Mouse (Mus musculus) lung, postnatal 0 days (tissue): ENCODE results near the gene Crim1.

Experiments
- CTCF ChIP-seq: IDR thresholded peaks from 2 replicates; pipeline ENCODE4 v1.5.1; 2016; ENCODE audit warnings: antibody characterized with exemption, mild to moderate bottlenecking
- EP300 ChIP-seq: IDR thresholded peaks from 2 replicates; pipeline ENCODE4 v1.6.1; 2016; ENCODE audit warnings: antibody characterized with exemption, mild to moderate bottlenecking, control low read depth

GRCm38 (mm10) chr17:78163724-78164236, 36.3 kb upstream of the Crim1 start:
- TF ChIP-seq CTCF, result no peak
- no peak for TF ChIP-seq EP300
